Mouse (Mus musculus) midbrain, embryonic 13.5 days (tissue): ENCODE data around the gene Bclaf3. TPM values are rescaled to one million over a fixed set of nuclear protein-coding genes. Genes with fewer than 3 reads are reported as not detected.
"Not testable (repeated sequence)": the region's sequence is repeated elsewhere in the genome, so short reads cannot be mapped to it uniquely, and the experiment has no call there.

Experiments used
- ATAC-seq: fragments of 200-750 bp; cut with Nextera tagmentation; 2 replicates; pipeline ENCODE4 v1.8.0; 2017; ENCODE audit warnings: mild to moderate bottlenecking, moderate TSS enrichment, moderate library complexity
- H3K27ac ChIP-seq: fragments of 300-500 bp; sonication (generic); 2 replicates; pipeline ENCODE4 v1.5.1; 2015; ENCODE audit warnings: inconsistent platforms, mild to moderate bottlenecking, moderate library complexity
- H3K27me3 ChIP-seq: fragments of 300-500 bp; sonication (generic); 2 replicates; pipeline ENCODE4 v1.6.1; 2015; ENCODE audit warnings: mild to moderate bottlenecking, inconsistent platforms
- H3K36me3 ChIP-seq: fragments of 300-500 bp; sonication (generic); 2 replicates; pipeline ENCODE4 v1.6.1; 2015; ENCODE audit warnings: mild to moderate bottlenecking, inconsistent platforms
- H3K4me1 ChIP-seq: fragments of 300-500 bp; sonication (generic); replicated peaks from 2 replicates; pipeline ENCODE4 v1.6.1; 2015; ENCODE audit warnings: inconsistent platforms
- H3K4me2 ChIP-seq: fragments of 300-500 bp; sonication (generic); replicated peaks from 2 replicates; pipeline ENCODE4 v1.6.1; 2015; ENCODE audit warnings: moderate library complexity, mild to moderate bottlenecking, inconsistent platforms
- H3K4me3 ChIP-seq: fragments of 300-500 bp; sonication (generic); replicated peaks from 2 replicates; pipeline ENCODE4 v1.5.1; 2015; ENCODE audit warnings: mild to moderate bottlenecking, inconsistent platforms
- H3K9ac ChIP-seq: fragments of 300-500 bp; sonication (generic); replicated peaks from 2 replicates; pipeline ENCODE4 v1.6.1; 2015; ENCODE audit warnings: mild to moderate bottlenecking, inconsistent platforms
- H3K9me3 ChIP-seq: fragments of 300-500 bp; sonication (generic); 2 replicates; pipeline ENCODE4 v1.6.1; 2016; ENCODE audit warnings: mild to moderate bottlenecking, inconsistent platforms
- WGBS: fragments of 180-500 bp; shearing (Covaris S2); methylation state at CpG from one replicate; pipeline ENCODE4 v1.1.7; 2015; 5-methylcytosine and 5-hydroxymethylcytosine counted together
- polyA plus RNA-seq: library from polyadenylated mRNA; unstranded; fragments of >200 nt; fragmentation: Nextera tagmentation; extraction: Ambion mirVana; gene quantifications from 2 replicates; pipeline ENCODE4 v1.2.1, GENCODE M21; 2015

Bclaf3 gene
- polyA plus RNA-seq, 1 experiment from 2014 or later, result 31.0 TPM

DNA sequence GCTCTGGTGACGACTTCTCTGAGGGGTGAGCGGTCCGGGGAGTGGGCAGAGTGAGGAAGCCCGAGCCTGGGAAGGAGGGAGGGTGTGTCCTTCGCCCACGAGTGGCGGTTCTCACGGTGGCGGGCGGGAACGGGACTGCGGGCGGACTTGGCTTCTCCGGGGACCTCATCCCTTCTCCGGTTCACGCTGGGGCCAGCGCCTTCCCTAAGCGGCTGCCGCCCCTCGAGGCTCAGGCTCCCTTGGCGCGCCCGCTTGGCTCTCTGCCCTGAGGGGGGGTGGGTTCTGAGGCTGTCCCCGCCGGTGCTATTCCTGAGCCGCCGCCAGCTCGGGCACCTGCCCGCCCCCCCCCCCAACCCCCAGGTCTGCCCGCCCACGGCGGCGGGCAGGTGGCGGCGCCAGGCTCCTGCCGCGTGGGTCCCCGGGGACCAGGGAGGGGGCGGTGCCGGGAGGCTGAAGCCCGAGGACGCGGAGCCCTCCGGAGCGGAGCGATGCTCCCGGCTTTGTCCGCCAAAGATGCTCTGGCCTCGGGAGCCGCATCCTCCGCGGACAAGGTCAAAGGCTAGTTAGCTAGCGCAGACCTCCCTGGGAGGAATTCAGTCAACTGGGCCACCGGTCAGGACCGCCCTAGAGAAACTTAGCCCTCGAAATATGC, 6.4 kb downstream of the Bclaf3 start:
- ATAC-seq, result no peak; the same call in 1 of the 2 replicates
- Histone ChIP-seq H3K27me3 (no peaks in the 10 kb centered on the region; the same call in 1 of the 2 replicates), H3K4me1 (no peaks in the 10 kb centered on the region), H3K27ac (peak overlapping the region; percentile 81), H3K4me2 (peak overlapping the region; percentile 59), H3K9ac (peak overlapping the region; percentile 72), H3K36me3 (no peaks in the 10 kb centered on the region), H3K4me3 (peak overlapping the region; percentile 64), H3K9me3 (no peaks in the 10 kb centered on the region)
- 28% methylated on average over 47 of the region's 56 CpGs for WGBS

DNA sequence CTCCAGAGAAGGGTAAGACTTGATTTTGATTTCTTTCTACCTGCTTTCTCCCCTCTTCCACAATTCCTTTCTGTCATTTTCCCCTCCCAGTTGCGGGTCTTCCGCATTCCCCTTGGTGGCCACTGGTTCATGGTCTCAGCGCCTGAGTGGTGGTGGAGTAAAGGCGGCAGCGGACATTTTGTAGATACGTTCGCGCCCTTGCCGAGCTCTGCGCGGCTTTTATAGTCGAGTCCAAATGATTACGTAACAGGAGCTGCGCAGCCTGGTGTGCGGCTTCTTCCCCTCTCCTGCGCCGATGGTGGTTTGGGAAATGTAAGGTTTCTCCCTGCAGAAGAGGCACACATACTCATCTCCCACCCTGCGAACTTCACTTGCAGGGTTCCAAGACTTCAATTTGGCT, 15.4 kb downstream of the Bclaf3 start:
- no peaks in the 10 kb centered on the region for H3K4me1 ChIP-seq
- no peak overlapping the region for H3K27ac ChIP-seq
- peaks cover 9% of the 10 kb centered on the region for H3K36me3 ChIP-seq
- WGBS, result 90% methylated on average over 18 of the region's 18 CpGs
- peaks cover 3% of the 10 kb centered on the region; the same call in 1 of the 2 replicates for H3K27me3 ChIP-seq
- H3K9ac ChIP-seq, result no peak overlapping the region
- no peak overlapping the region for H3K4me2 ChIP-seq
- H3K9me3 ChIP-seq, result no peaks in the 10 kb centered on the region
- no peak for ATAC-seq
- no peak overlapping the region for H3K4me3 ChIP-seq

DNA sequence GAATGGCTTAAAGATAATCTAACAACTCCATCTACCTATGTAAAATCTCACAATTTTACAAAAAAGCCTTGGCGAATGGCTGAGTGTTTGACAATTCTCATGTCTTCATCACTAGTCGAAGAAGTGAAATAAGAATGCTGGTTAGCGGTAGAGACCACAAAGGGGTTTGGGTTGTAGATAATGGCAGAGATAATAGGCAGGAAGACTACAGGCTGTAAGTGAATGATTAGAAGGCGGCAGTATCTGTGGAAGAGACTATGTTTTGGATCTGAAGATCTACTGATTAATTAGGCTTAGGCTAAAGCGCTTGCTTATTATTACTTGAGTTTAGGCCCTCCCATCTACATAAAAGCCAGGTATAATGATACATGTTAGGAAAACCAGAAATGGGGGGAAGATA, 20.6 kb downstream of the Bclaf3 start:
- Histone ChIP-seq H3K4me3 (no peak overlapping the region), H3K9me3 (no peaks in the 10 kb centered on the region), H3K27ac (no peak overlapping the region), H3K36me3 (peaks cover 8% of the 10 kb centered on the region; the same call in 1 of the 2 replicates), H3K9ac (no peak overlapping the region), H3K4me2 (no peak overlapping the region), H3K27me3 (peaks cover 2% of the 10 kb centered on the region; the same call in 1 of the 2 replicates), H3K4me1 (no peaks in the 10 kb centered on the region)
- WGBS, result 90% methylated on average over 5 of the region's 5 CpGs
- no peak for ATAC-seq

DNA sequence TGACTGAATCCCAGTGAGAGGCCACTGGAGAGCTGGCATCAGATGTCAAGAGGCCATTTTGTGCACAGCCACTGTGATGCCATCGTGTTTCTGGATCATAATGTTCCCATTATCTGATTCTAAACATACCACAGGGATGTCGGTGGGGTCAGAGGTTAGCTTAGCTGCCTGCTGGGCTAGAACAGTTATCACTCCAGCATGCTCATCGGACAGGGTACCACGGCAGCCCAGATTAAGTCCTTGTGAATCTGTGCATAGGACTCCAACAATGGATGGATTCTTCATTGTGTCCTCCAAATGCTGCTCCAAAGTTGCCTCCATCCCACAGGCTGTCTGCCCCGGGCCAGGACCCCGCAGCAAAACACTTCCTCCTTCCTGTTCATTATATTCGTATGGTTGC, 58.2 kb downstream of the Bclaf3 start:
- H3K9ac ChIP-seq, H3K4me1 ChIP-seq, H3K27ac ChIP-seq, H3K9me3 ChIP-seq, H3K27me3 ChIP-seq, H3K4me3 ChIP-seq, H3K36me3 ChIP-seq, H3K4me2 ChIP-seq: not testable (repeated sequence)
- 56% methylated on average over 7 of the region's 7 CpGs for WGBS
- peak; percentile 45 for ATAC-seq

DNA sequence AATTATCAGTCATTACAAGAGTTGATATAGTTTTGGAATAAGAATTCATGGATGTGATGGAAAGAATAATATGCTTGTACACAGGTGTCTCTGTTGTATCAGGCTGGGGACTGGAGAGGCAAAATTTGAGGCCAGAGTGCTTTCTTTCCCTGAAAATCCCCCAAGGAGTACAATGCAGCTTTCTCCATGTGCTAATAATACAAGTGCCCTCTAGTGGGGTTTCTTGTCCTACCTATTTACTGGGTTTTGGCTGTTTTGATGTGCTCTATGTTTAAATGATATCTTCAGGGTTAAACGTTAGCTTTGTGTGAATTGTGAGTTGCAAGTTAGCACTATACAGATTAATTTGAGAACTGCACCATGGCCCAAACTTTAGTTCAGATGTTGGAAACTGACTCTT, 65.1 kb downstream of the Bclaf3 start:
- no peaks in the 10 kb centered on the region for H3K9me3 ChIP-seq
- WGBS, result 74% methylated on average over 1 of the region's 1 CpGs

DNA sequence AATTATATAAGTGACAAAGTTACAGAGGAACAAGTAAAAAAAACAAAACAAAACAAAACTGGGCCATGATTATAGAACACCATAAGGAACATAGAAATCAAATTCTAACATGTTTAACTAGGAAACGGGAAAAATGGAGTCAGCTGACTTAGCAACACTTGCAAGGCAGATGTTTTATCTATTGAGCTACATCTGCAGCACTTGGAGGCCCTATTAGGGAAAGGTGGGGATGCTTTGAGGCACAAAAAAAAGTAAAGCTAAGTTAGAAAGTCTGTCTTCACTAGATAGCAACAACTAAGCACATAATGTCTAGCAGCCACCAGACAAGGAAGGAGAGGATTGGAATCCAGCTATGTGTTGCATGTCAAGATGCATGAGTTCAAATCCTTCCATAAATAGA, 71.0 kb downstream of the Bclaf3 start:
- no peak overlapping the region for H3K4me2 ChIP-seq
- WGBS, result 79% methylated on average over 1 of the region's 1 CpGs
- 0 out of 2 replicates have a peak, but pooled peaks cover 2% of the 10 kb centered on the region for H3K36me3 ChIP-seq
- ATAC-seq, result no peak
- no peak overlapping the region for H3K27ac ChIP-seq
- no peaks in the 10 kb centered on the region for H3K9me3 ChIP-seq
- H3K4me3 ChIP-seq, result no peak overlapping the region
- H3K4me1 ChIP-seq, result no peaks in the 10 kb centered on the region
- no peak overlapping the region for H3K9ac ChIP-seq
- H3K27me3 ChIP-seq, result peaks cover 6% of the 10 kb centered on the region; the same call in 1 of the 2 replicates

More for the DNA sequence above, 65.1 kb downstream of the Bclaf3 start:
- no peaks in the 10 kb centered on the region for H3K4me1 ChIP-seq
- no peak overlapping the region for H3K4me2 ChIP-seq
- H3K36me3 ChIP-seq, result 0 out of 2 replicates have a peak, but pooled peaks cover 2% of the 10 kb centered on the region
- no peak overlapping the region for H3K27ac ChIP-seq
- H3K27me3 ChIP-seq, result no peaks in the 10 kb centered on the region; the same call in 1 of the 2 replicates
- H3K9ac ChIP-seq, result no peak overlapping the region
- H3K4me3 ChIP-seq, result no peak overlapping the region
- no peak for ATAC-seq

DNA sequence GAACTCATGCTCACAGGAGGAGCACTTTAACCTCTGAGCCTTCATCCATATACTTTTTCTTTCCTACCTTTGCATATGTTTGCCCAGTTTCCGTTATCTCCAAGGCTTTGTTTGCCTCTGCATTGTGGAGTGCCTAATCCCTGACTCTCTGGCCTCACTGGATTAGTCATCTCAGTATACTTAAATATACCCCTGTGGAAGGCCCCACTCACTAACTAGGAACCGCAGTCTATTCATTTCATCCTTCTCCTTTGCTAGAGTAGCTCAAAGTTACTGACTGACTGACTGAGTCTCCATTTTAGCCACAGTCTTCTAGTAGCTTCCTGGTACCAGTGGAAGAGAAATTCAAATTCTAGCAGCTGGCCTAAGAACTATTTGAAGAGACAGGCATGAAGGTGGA, 78.3 kb downstream of the Bclaf3 start:
- H3K27ac ChIP-seq, result no peak overlapping the region
- ATAC-seq, result no peak
- no peaks in the 10 kb centered on the region for H3K9me3 ChIP-seq
- H3K27me3 ChIP-seq, result 0 out of 2 replicates have a peak, but pooled peaks cover 5% of the 10 kb centered on the region
- H3K9ac ChIP-seq, result no peak overlapping the region
- H3K4me3 ChIP-seq, result no peak overlapping the region
- no peak overlapping the region for H3K4me2 ChIP-seq
- WGBS, result 51% methylated on average over 2 of the region's 2 CpGs
- no peaks in the 10 kb centered on the region for H3K36me3 ChIP-seq
- H3K4me1 ChIP-seq, result no peaks in the 10 kb centered on the region

DNA sequence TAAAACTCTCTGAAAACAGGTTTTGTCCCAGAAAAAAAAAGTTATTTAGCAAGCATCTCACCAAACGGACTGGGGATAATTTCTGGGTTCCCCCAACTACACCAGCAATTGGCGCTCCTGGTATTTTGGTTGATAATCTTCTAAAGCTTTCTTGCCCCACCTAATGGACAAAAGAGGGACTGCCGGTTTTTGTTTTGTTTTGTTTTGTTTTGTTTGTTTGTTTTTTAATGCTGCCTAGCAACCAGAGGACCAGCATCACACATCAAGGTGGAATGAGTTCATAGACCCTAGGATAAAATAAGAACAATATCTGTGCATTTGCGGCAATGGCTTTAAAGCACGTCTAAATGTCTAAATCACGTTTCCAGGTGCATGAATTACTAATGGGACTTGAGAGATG, 80.4 kb downstream of the Bclaf3 start:
- no peak overlapping the region for H3K9ac ChIP-seq
- no peak overlapping the region for H3K4me2 ChIP-seq
- ATAC-seq, result no peak
- 0 out of 2 replicates have a peak, but pooled peaks cover 5% of the 10 kb centered on the region for H3K27me3 ChIP-seq
- H3K9me3 ChIP-seq, result no peaks in the 10 kb centered on the region
- no peaks in the 10 kb centered on the region for H3K4me1 ChIP-seq
- H3K36me3 ChIP-seq, result no peaks in the 10 kb centered on the region
- no peak overlapping the region for H3K4me3 ChIP-seq
- no peak overlapping the region for H3K27ac ChIP-seq
- 47% methylated on average over 6 of the region's 6 CpGs for WGBS

DNA sequence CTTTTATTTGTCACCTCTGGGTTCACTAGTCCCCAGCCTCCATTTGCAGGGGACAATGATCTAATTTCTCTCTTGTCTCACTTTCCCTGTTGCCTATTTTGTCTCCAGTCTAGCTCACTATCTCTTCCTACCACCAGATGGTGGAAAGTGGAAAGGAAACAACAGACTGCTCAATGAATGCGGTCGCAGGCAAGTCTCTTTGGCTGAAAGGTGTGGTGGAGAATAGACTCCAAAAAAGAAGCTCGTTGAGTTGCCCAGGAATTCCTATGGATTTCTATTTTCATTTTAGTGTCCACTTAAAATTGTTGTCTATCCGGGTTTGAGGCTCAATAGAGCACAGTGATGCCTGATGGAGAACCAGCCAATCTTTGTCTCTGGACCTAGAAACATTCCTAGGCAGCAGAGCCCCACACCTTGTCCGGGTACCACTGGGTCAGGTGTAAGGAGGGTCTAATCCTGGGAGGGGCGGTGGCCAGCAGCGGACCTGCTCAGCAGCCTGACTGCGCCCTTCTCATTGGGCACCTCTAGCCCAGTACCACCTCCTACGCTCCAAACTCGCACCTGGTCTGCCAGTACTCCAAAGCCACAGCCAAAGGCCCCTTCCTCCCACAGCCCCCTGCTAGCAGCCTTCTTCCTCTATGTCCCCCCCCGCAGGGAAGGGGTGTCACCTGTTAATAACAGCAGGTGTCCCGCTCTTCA, 99.9 kb downstream of the Bclaf3 start:
- Histone ChIP-seq H3K4me1 (0 out of 2 replicates have a peak, but pooled peaks cover 4% of the 10 kb centered on the region), H3K9me3 (no peaks in the 10 kb centered on the region), H3K4me3 (peak overlapping the region; percentile 60), H3K4me2 (peak overlapping the region; percentile 59), H3K9ac (peak overlapping the region; percentile 36; the same call in 1 of the 2 replicates), H3K27me3 (peaks cover 8% of the 10 kb centered on the region; the same call in 1 of the 2 replicates), H3K36me3 (no peaks in the 10 kb centered on the region), H3K27ac (0 out of 2 replicates have a peak overlapping the region, but pooled peaks have one; percentile 30)
- 21% methylated on average over 12 of the region's 12 CpGs for WGBS
- ATAC-seq, result peak; percentile 70

DNA sequence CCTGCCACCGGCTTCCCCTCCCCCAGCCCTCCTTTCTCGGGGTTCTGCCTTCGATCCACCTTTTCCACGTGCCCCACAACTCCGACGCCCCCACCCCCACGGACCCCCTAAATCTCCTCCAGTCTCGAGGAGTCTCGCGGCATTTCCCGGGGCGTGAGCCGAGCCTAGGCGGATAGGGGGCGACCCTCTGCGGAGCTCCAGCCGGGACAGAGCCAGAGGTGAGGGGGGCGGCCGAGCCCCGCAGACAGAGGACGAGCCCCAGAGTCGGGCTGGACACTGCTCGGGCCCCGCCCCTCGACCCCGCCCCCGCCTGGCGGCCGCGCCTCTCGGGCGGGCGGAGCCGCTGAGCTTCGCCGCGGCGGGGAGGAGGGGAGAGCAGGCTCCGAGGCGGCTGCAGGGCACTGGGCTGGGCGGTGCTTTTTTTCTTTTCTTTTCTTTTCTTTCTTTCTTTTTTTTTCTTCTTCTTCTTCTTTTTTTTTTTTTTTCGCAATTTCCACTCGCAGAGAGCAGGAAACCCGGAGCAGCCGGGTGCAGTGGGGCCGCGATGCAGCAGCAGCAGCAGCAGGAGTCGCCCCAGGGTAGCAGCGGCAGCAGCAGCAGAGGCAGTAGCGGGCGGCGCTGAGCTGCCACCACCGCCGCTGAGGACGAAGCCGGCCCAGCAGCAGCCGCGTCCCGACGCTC, 100.6 kb downstream of the Bclaf3 start, which contains the start of gene Sh3kbp1:
TSS of gene Sh3kbp1 (plus strand) at position 366 of the 681 bp plus-strand sequence.
- 0 out of 2 replicates have a peak, but pooled peaks cover 4% of the 10 kb centered on the region for H3K4me1 ChIP-seq
- H3K36me3 ChIP-seq, result no peaks in the 10 kb centered on the region
- peaks cover 5% of the 10 kb centered on the region; the same call in 1 of the 2 replicates for H3K27me3 ChIP-seq
- peak within 1 kb of the TSS; percentile 59 for H3K4me2 ChIP-seq
- no peaks in the 10 kb centered on the region for H3K9me3 ChIP-seq
- peak within 1 kb of the TSS; percentile 80 for H3K27ac ChIP-seq
- WGBS, result 22% methylated on average over 39 of the region's 60 CpGs
- ATAC-seq, result peak; percentile 91
- peak within 1 kb of the TSS; percentile 60 for H3K4me3 ChIP-seq
- peak within 1 kb of the TSS; percentile 83 for H3K9ac ChIP-seq

DNA sequence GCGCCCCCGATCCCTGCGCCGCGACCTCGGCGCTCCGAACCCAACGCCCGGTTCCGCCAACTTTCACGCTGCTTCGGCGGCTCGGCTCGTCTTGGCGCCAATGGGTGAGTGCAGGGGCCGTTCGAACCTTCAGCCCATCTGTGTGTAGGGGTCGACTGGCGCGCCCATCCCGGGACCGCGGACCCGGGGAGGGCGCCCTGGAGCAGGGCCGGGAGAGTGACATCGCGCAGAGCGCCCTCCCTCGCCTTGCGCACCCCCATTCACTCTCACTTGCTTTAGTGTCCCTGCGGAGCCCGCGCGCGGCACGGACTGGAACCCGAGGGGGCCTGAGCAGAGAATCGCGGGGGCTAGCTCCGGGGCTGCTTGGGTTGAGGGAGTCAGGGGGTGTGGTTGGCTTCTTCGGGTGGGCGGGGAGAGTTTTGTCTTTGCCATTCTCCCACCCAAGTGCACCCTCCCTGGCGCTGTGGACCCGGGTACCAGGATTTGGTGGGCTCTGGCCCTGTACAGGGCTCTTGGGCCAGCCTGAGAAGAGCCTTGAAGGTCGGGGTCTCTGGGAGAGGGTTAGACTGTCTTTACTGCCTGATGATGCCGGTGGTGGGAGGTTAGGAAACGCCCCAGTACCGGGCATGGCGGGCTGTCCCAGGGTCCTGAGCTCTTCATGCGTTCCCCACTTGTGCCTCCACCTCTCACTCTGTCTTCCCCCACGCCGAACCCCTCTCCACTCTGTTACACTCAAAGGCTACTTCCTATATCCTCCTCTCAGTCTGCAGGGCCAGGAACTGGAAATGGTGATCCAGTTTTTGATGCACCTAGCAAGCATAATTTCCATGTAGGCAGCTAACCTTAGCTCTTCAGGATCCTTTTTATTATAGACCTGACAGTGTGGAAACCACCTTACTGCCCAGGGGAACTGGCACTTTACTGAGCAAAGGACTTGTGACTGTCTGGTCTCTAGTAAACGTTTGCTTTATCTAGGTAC, 101.4 kb downstream of the Bclaf3 start:
- ATAC-seq, result peak; percentile 75

More for the DNA sequence above, 101.4 kb downstream of the Bclaf3 start:
- Histone ChIP-seq H3K4me2 (peak overlapping the region; percentile 59), H3K27ac (peak overlapping the region; percentile 80), H3K27me3 (peaks cover 2% of the 10 kb centered on the region; the same call in 1 of the 2 replicates), H3K4me1 (0 out of 2 replicates have a peak, but pooled peaks cover 4% of the 10 kb centered on the region), H3K4me3 (peak overlapping the region; percentile 60), H3K36me3 (no peaks in the 10 kb centered on the region), H3K9me3 (no peaks in the 10 kb centered on the region), H3K9ac (peak overlapping the region; percentile 83)
- WGBS, result 28% methylated on average over 55 of the region's 56 CpGs
